Mouse (Mus musculus) intestine, postnatal 0 days (tissue): ENCODE results near the gene Lrrc15. TPM values are rescaled to one million over a fixed set of nuclear protein-coding genes. Genes with fewer than 3 reads are reported as not detected.

Source experiments
- ATAC-seq: fragments of 200-750 bp; cut with Nextera tagmentation; 2 replicates; pipeline ENCODE4 v1.8.0; 2017; ENCODE audit warnings: mild to moderate bottlenecking, moderate TSS enrichment, moderate library complexity
- H3K27ac ChIP-seq: fragments of 300-500 bp; sonication (generic); 2 replicates; pipeline ENCODE4 v1.5.1; 2014; ENCODE audit warnings: mild to moderate bottlenecking, low read depth, low read length, moderate library complexity
- H3K27me3 ChIP-seq: fragments of 300-500 bp; sonication (generic); replicated peaks from 2 replicates; pipeline ENCODE4 v1.6.1; 2014; ENCODE audit warnings: low read length, mixed read lengths; ENCODE audit not compliant: control insufficient read depth, insufficient read depth
- H3K36me3 ChIP-seq: fragments of 300-500 bp; sonication (generic); 2 replicates; pipeline ENCODE4 v1.6.1; 2014; ENCODE audit warnings: mild to moderate bottlenecking, moderate library complexity; ENCODE audit not compliant: control insufficient read depth, insufficient read depth
- H3K4me1 ChIP-seq: fragments of 300-500 bp; sonication (generic); replicated peaks from 2 replicates; pipeline ENCODE4 v1.6.1; 2014; ENCODE audit warnings: antibody characterized with exemption, low read length, mixed read lengths; ENCODE audit not compliant: control insufficient read depth, insufficient read depth
- H3K4me2 ChIP-seq: fragments of 300-500 bp; sonication (generic); replicated peaks from 2 replicates; pipeline ENCODE4 v1.6.1; 2014; ENCODE audit warnings: low read depth, mild to moderate bottlenecking, moderate library complexity
- H3K4me3 ChIP-seq: fragments of 300-500 bp; sonication (generic); 2 replicates; pipeline ENCODE4 v1.5.1; 2014; ENCODE audit warnings: low read depth, low read length
- H3K9ac ChIP-seq: fragments of 300-500 bp; sonication (generic); 2 replicates; pipeline ENCODE4 v1.6.1; 2014; ENCODE audit warnings: mild to moderate bottlenecking, low read depth, low read length
- H3K9me3 ChIP-seq: fragments of 300-500 bp; sonication (generic); 2 replicates; pipeline ENCODE4 v1.6.1; 2016; ENCODE audit warnings: mixed run types; ENCODE audit not compliant: control insufficient read depth
- CTCF ChIP-seq: sonication (generic); IDR thresholded peaks from 2 replicates; pipeline ENCODE4 v1.5.1; 2016; ENCODE audit warnings: low read depth, mild to moderate bottlenecking, control low read depth, antibody characterized with exemption, moderate library complexity
- WGBS: fragments of 180-500 bp; shearing (Covaris S2); extraction: QIAGEN DNeasy Blood & Tissue Kit; methylation state at CpG from one replicate; pipeline ENCODE4 v1.1.7; 2014; 5-methylcytosine and 5-hydroxymethylcytosine counted together
- polyA plus RNA-seq: library from polyadenylated mRNA; unstranded; fragments of >200 nt; fragmentation: Nextera tagmentation; extraction: Ambion mirVana; gene quantifications from 2 replicates; pipeline ENCODE4 v1.2.1, GENCODE M21; 2015

The Lrrc15 gene
- polyA plus RNA-seq, 1 experiment from 2014 or later: 0.30 TPM

DNA sequence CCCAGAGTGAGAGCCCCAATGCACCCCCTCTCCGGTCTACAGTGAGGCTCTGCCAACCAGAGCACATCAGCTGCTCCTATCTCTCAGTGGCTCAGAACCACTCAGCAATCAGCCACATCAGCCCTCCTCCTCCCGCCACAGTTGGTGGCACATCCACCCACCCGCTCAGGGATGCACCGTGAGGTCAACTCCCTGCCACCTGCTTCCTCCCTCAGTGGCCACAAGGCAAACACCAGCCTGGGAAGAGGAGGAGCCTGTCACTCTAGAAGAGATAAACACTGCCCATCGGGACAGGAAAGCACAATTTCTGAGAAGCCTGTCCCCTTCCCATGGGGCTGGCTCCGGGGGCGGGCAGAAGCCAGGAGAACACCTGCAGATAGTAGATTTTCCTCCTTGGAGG lies 55.7 kb downstream of the Lrrc15 start:
- H3K9me3 ChIP-seq: no peaks in the 10 kb centered on the region
- no peaks in the 10 kb centered on the region for H3K27me3 ChIP-seq
- no peak overlapping the region for H3K4me2 ChIP-seq
- no peak overlapping the region for H3K4me3 ChIP-seq
- no peak overlapping the region for H3K27ac ChIP-seq
- no peaks in the 10 kb centered on the region for H3K4me1 ChIP-seq
- H3K36me3 ChIP-seq: no peaks in the 10 kb centered on the region
- H3K9ac ChIP-seq: no peak overlapping the region
- ATAC-seq: no peak
- WGBS: 38% methylated on average over 7 of the region's 7 CpGs
- TF ChIP-seq CTCF: no peak

DNA sequence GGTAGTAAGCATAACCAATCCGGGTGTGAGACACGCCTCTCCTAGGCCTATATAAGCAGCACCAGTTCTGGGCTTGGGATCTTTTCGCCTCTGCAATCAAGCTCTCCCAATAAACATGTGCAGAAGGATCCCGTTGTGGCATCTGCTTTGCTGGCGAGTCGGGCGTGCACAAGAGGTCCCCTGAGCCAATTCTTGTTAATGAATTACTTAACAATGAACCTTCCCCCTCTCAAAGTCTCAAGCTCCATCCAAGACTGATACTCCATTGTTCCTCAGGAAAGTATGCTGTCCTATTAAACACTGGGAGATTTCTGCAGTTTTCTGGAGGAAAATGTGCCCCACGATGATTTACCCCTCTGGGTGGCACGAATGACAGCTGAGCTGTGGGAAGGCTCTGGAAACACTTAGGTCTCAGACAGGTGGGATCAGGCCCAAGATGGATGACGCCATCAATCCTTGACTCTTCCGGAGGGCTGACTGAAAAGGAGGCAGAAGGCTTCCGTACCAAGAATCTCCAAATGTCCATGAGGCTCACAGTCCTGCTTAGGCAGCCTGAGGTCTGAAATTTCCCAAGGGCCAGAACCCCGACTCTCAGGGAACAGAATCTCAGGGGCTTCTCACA lies 61.8 kb downstream of the Lrrc15 start:
- Histone ChIP-seq H3K27ac (no peak overlapping the region), H3K4me3 (no peak overlapping the region), H3K9ac (no peak overlapping the region), H3K4me2 (no peak overlapping the region), H3K36me3 (no peaks in the 10 kb centered on the region), H3K27me3 (no peaks in the 10 kb centered on the region), H3K4me1 (no peaks in the 10 kb centered on the region), H3K9me3 (no peaks in the 10 kb centered on the region)
- WGBS: 55% methylated on average over 11 of the region's 13 CpGs
- TF ChIP-seq CTCF: no peak
- no peak for ATAC-seq

Other genes starting within 250 kb of the Lrrc15 start
- 44.0 and 52.9 TPM in 2 replicates for gene Hes1, start 218.9 kb downstream of the Lrrc15 start, polyA plus RNA-seq
- 0.08 and 0.09 TPM in 2 replicates for gene Cpn2, start 15.8 kb downstream of the Lrrc15 start, polyA plus RNA-seq
- gene Gp5, start 27.5 kb upstream of the Lrrc15 start, polyA plus RNA-seq: 0.13 TPM in 2 replicates
- 22.0 and 23.9 TPM in 2 replicates for gene Atp13a3, start 122.7 kb upstream of the Lrrc15 start, polyA plus RNA-seq